Mouse (Mus musculus): Measurements from ENCODE around the gene Hnrnpr. TPM values are rescaled to one million over a fixed set of nuclear protein-coding genes. Genes with fewer than 3 reads are reported as not detected.

The Hnrnpr gene
- 10 to 100 TPM; 70.8 to 74.4 TPM for total RNA-seq (2021)

- DNase-seq: peak; percentile 100
- intact Hi-C loops (cut with DNase I): loop anchor here (2.0 to 10.0 kb wide), 2 partner anchors 26 to 246 kb away; partner anchors contain the start of gene Zfp46
Measured at GRCm38 (mm10) chr4:136310229-136311041, at the start of gene Hnrnpr. Gene Hnrnpr (plus strand): TSS chr4:136310942.

GRCm38 (mm10) chr4:136261912-136262311 is 48.8 kb upstream of the Hnrnpr start:
- DNase-seq: peak in 1 of 2 experiments; percentile 59
- intact Hi-C loops (cut with DNase I): loop anchor here (2.0 to 5.0 kb wide), 2 partner anchors 23 to 35 kb away; partner anchors contain the start of gene Zfp46

- no peak for DNase-seq
- intact Hi-C loops (cut with DNase I): loop anchor here (5.0 kb wide), 1 partner anchor 34 kb away; no protein-coding TSS in a partner anchor
Measured at GRCm38 (mm10) chr4:136263555-136263954, 47.2 kb upstream of the Hnrnpr start.

- intact Hi-C loops (cut with DNase I): no loop called here
- DNase-seq: no peak
Measured at GRCm38 (mm10) chr4:136266716-136267343, 43.9 kb upstream of the Hnrnpr start.

- DNase-seq: no peak
- intact Hi-C loops (cut with DNase I): no loop called here
Measured at GRCm38 (mm10) chr4:136268912-136269311, 41.8 kb upstream of the Hnrnpr start.

GRCm38 (mm10) chr4:136270648-136271047 is 40.1 kb upstream of the Hnrnpr start:
- peak; percentile 62 to 71 for DNase-seq

GRCm38 (mm10) chr4:136281097-136281496 is 29.6 kb upstream of the Hnrnpr start:
- intact Hi-C loops (cut with DNase I): no loop called here
- DNase-seq: no peak

More at GRCm38 (mm10) chr4:136270648-136271047, 40.1 kb upstream of the Hnrnpr start:
- intact Hi-C loops (cut with DNase I): no loop called here

GRCm38 (mm10) chr4:136281611-136282010 is 29.1 kb upstream of the Hnrnpr start:
- no peak for DNase-seq
- intact Hi-C loops (cut with DNase I): no loop called here

- intact Hi-C loops (cut with DNase I): no loop called here
- DNase-seq: peak; percentile 58 to 65
Measured at GRCm38 (mm10) chr4:136282621-136283480, 27.9 kb upstream of the Hnrnpr start.

GRCm38 (mm10) chr4:136283783-136284182 is 27.0 kb upstream of the Hnrnpr start:
- no peak for DNase-seq
- intact Hi-C loops (cut with DNase I): loop anchor here (2.0 kb wide), 2 partner anchors 23 to 27 kb away; partner anchors contain the start of gene Hnrnpr

GRCm38 (mm10) chr4:136284455-136284854 is 26.3 kb upstream of the Hnrnpr start, which contains the start of gene Zfp46:
Gene Zfp46 (plus strand): TSS chr4:136284683.
- intact Hi-C loops (cut with DNase I): loop anchor here (2.0 kb wide), 2 partner anchors 24 to 26 kb away; partner anchors contain the start of gene Hnrnpr
- DNase-seq: peak; percentile 94 to 96

- peak; percentile 46 to 58 for DNase-seq
- intact Hi-C loops (cut with DNase I): loop anchor here (2.0 kb wide), 2 partner anchors 24 to 26 kb away; partner anchors contain the start of gene Hnrnpr
Measured at GRCm38 (mm10) chr4:136284891-136285290, 25.9 kb upstream of the Hnrnpr start.

GRCm38 (mm10) chr4:136285348-136285810 is 25.4 kb upstream of the Hnrnpr start:
- peak; percentile 97 for DNase-seq
- intact Hi-C loops (cut with DNase I): loop anchor here (2.0 kb wide), 2 partner anchors 25 kb away; partner anchors contain the start of gene Hnrnpr

GRCm38 (mm10) chr4:136285811-136286371 is 24.9 kb upstream of the Hnrnpr start:
- intact Hi-C loops (cut with DNase I): loop anchor here (2.0 kb wide), 2 partner anchors 25 kb away; partner anchors contain the start of gene Hnrnpr

GRCm38 (mm10) chr4:136289918-136290780 is 20.6 kb upstream of the Hnrnpr start:
- intact Hi-C loops (cut with DNase I): no loop called here
- DNase-seq: no peak

More at GRCm38 (mm10) chr4:136285811-136286371, 24.9 kb upstream of the Hnrnpr start:
- DNase-seq: peak; percentile 98

GRCm38 (mm10) chr4:136290781-136291595 is 19.8 kb upstream of the Hnrnpr start:
- DNase-seq: no peak
- intact Hi-C loops (cut with DNase I): no loop called here

- DNase-seq: no peak
- intact Hi-C loops (cut with DNase I): no loop called here
Measured at GRCm38 (mm10) chr4:136291692-136292091, 19.1 kb upstream of the Hnrnpr start.

GRCm38 (mm10) chr4:136295941-136296340 is 14.8 kb upstream of the Hnrnpr start:
- intact Hi-C loops (cut with DNase I): loop anchor here (5.0 kb wide), 1 partner anchor 34 kb away; no protein-coding TSS in a partner anchor
- no peak for DNase-seq
